Mouse (Mus musculus) limb, embryonic 10.5 days (tissue): ENCODE results near the gene Uhrf1. TPM values are rescaled to one million over a fixed set of nuclear protein-coding genes. Genes with fewer than 3 reads are reported as not detected.

ENCODE experiments used
- DNase-seq: peaks from one replicate; pipeline ENCODE4 v3.0.0-alpha.2; 2017; ENCODE audit warnings: low spot score
- H3K27ac ChIP-seq: fragments of 300-500 bp; sonication (generic); 2 replicates; pipeline ENCODE4 v1.5.1; 2016; ENCODE audit warnings: mild to moderate bottlenecking
- H3K27me3 ChIP-seq: fragments of 300-500 bp; sonication (generic); 2 replicates; pipeline ENCODE4 v1.6.1; 2016; ENCODE audit warnings: low read depth, mild to moderate bottlenecking; ENCODE audit not compliant: poor library complexity, severe bottlenecking
- H3K36me3 ChIP-seq: fragments of 300-500 bp; sonication (generic); 2 replicates; pipeline ENCODE4 v1.6.1; 2016; ENCODE audit warnings: mild to moderate bottlenecking, moderate library complexity
- H3K4me1 ChIP-seq: fragments of 300-500 bp; sonication (generic); 2 replicates; pipeline ENCODE4 v1.6.1; 2016
- H3K4me3 ChIP-seq: fragments of 300-500 bp; sonication (generic); 2 replicates; pipeline ENCODE4 v1.5.1; 2016; ENCODE audit warnings: mild to moderate bottlenecking, moderate library complexity
- H3K9me3 ChIP-seq: fragments of 300-500 bp; sonication (generic); replicated peaks from 2 replicates; pipeline ENCODE4 v1.6.1; 2016; ENCODE audit warnings: mild to moderate bottlenecking
- WGBS: fragments of 180-500 bp; shearing (Covaris S2); methylation state at CpG from one replicate; pipeline ENCODE4 v1.1.7; 2016; 5-methylcytosine and 5-hydroxymethylcytosine counted together
- polyA plus RNA-seq: library from polyadenylated mRNA; unstranded; fragments of >200 nt; fragmentation: Nextera tagmentation; extraction: Ambion mirVana; gene quantifications from 2 replicates; pipeline ENCODE4 v1.2.1, GENCODE M21; 2016

Uhrf1 gene
- polyA plus RNA-seq, 1 experiment from 2014 or later, result 316 TPM

DNA sequence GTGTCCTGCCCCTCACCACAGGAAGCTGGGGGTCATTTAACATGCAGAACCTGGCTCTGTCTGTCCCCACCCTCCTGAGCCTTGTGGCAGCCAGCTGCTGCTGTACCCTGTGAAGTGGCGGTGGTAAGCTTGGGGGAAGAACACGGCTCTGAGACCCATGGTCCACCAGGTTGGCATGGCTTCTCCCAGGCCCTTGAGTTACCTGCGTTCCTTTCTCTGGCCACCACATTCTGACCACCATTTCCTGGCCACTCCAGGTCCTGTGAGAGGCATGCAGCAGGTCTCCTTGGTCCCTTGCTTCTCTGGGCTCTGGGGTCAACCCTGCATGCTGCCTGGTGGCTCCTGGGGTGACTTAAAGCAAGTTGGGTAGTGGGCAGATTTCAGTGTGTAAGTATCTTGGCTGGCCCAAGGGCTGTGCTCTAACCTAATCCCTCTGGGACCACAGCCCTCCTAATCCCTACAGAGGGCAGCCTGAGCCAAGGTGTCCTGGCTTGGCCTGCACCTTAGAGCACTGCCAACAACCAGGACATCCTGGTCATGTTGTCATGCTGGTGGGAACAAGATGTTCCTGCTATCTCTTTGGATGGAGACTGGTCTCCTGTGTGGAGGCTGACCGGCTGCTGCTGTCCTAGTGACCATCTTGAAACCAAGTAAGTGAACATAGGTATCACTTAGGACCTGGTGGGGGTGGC lies 10.4 kb upstream of the Uhrf1 start, which contains the start of gene Plin3:
Gene Plin3 (minus strand): TSS at position 343 of the 692 bp plus-strand sequence.
- H3K9me3 ChIP-seq, result no peaks in the 10 kb centered on the region
- H3K36me3 ChIP-seq, result peaks cover 2% of the 10 kb centered on the region; the same call in 1 of the 2 replicates
- H3K27me3 ChIP-seq, result no peaks in the 10 kb centered on the region
- 93% methylated on average over 4 of the region's 4 CpGs for WGBS
- H3K27ac ChIP-seq, result peak within 1 kb of the TSS; percentile 89
- no peak within 1 kb of the TSS for H3K4me3 ChIP-seq
- peaks cover 50% of the 10 kb centered on the region for H3K4me1 ChIP-seq
- DNase-seq, result no peak

DNA sequence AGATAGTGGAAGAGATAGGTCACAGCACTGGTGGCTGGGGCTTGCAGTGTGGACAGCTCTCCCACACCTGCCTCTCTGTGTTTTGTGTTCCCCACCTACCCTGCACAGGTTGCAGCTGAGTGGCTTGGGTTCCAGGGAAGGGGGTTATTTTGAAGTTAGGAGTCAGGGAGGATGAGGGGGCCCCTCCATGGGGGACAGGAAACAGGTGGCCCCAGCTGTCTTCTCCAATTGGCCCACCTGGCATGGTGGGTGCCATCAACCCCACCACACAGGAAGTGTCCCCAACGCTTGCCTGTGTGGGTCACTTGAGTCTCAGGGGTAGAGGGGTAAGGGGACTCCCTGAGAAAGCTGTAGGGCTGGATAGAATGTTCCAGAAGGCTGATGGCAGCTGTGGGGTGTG lies 9.8 kb upstream of the Uhrf1 start:
- WGBS, result 63% methylated on average over 1 of the region's 1 CpGs
- Histone ChIP-seq H3K27me3 (no peaks in the 10 kb centered on the region), H3K4me1 (peaks cover 44% of the 10 kb centered on the region), H3K27ac (peak overlapping the region; percentile 89; the same call in 1 of the 2 replicates), H3K36me3 (no peaks in the 10 kb centered on the region), H3K9me3 (no peaks in the 10 kb centered on the region), H3K4me3 (no peak overlapping the region)
- no peak for DNase-seq

DNA sequence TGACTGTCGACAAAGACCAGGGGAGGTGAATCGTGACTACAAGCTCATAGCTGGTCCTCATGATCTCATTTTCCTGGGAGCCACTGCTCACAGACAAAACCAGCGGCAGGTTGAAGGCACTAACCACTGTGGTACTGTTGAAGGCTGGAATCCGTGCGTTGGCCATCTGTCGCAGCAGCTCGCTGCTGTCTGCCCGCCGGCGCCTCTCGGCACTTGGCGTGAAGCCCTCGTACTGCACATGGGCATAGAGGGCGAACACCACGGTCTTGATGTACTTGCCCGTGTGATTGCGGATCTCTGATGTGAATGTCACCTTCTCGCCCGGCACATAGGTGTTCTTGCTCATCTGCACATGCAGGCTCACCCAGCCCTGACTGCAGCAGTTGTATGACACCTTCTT lies 8.9 kb upstream of the Uhrf1 start:
- H3K36me3 ChIP-seq, result no peaks in the 10 kb centered on the region
- H3K27ac ChIP-seq, result no peak overlapping the region; the same call in 1 of the 2 replicates
- WGBS, result 88% methylated on average over 19 of the region's 19 CpGs
- peaks cover 34% of the 10 kb centered on the region for H3K4me1 ChIP-seq
- DNase-seq, result no peak
- no peak overlapping the region for H3K4me3 ChIP-seq
- H3K27me3 ChIP-seq, result no peaks in the 10 kb centered on the region
- no peaks in the 10 kb centered on the region for H3K9me3 ChIP-seq

DNA sequence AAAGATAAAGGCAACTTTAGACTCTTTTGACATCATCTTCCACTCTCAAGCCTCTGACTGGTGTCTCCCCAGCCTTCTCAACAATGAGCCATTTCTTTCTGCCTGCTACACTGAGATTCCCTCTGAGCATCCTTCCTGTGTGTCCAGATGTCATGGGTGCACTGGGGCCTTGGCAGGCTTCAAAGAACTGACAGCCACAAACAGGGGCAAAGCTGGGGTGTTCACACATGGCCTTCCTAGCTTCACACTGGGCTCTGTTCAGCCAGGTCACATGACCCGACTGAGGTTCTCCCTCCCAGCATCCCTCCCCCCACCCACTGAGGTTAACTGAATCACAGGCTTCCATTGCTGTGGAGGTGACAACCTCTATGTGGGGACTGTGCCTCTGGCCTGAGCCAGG lies 6.9 kb upstream of the Uhrf1 start:
- 75% methylated on average over 1 of the region's 1 CpGs for WGBS
- no peak overlapping the region for H3K27ac ChIP-seq

DNA sequence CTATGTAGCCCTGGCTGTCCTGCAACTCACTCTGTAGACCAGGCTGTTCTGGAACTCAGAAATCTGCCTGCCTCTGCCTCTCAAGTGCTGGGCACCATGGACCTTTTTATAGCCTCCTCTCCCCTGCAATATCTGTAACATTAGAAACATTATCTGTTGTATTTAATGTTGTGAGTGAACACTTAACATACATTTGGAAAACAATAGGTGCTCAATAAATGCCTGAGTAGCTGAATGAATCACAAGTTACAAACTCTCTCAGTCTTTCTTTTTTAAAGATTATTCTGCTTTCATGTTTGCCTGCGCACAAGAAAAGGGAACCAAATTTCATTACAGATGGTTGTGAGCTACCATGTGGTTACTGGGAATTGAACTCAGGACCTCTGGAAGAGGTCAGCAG lies 4.9 kb upstream of the Uhrf1 start:
- H3K27ac ChIP-seq, result no peak overlapping the region
- 94% methylated on average over 1 of the region's 1 CpGs for WGBS
- DNase-seq, result no peak
- H3K36me3 ChIP-seq, result no peaks in the 10 kb centered on the region
- no peaks in the 10 kb centered on the region for H3K27me3 ChIP-seq
- no peak overlapping the region for H3K4me3 ChIP-seq
- H3K4me1 ChIP-seq, result peaks cover 10% of the 10 kb centered on the region
- no peaks in the 10 kb centered on the region for H3K9me3 ChIP-seq

More for the DNA sequence above, 6.9 kb upstream of the Uhrf1 start:
- no peak for DNase-seq
- Histone ChIP-seq H3K9me3 (no peaks in the 10 kb centered on the region), H3K27me3 (no peaks in the 10 kb centered on the region), H3K4me3 (no peak overlapping the region), H3K4me1 (peaks cover 17% of the 10 kb centered on the region), H3K36me3 (no peaks in the 10 kb centered on the region)

DNA sequence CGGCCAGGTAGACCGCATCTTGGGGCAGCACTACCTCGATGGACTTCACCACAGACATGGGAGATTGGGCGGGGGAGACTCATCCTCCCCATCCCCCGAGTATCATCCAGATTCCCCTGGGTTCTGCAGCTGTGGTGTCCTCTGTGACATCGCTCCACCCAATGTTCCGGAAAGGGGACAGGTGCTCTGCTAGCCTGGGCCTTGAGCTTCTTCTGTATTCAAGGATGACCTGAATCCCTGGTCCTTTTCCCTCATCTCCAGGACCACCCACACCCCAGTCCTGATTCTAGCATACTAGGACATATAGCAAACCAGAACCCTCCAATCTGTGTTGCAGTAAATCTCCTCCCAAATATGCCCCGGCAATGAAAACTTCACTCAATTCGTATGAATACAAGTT lies 2.9 kb upstream of the Uhrf1 start, which contains the start of gene Arrdc5:
Gene Arrdc5 (minus strand): TSS at position 101 of the 400 bp plus-strand sequence.
- Histone ChIP-seq H3K27me3 (no peaks in the 10 kb centered on the region), H3K27ac (no peak within 1 kb of the TSS), H3K36me3 (peaks cover 7% of the 10 kb centered on the region), H3K4me1 (peaks cover 20% of the 10 kb centered on the region), H3K9me3 (no peaks in the 10 kb centered on the region), H3K4me3 (no peak within 1 kb of the TSS)
- 90% methylated on average over 9 of the region's 9 CpGs for WGBS
- DNase-seq, result no peak

DNA sequence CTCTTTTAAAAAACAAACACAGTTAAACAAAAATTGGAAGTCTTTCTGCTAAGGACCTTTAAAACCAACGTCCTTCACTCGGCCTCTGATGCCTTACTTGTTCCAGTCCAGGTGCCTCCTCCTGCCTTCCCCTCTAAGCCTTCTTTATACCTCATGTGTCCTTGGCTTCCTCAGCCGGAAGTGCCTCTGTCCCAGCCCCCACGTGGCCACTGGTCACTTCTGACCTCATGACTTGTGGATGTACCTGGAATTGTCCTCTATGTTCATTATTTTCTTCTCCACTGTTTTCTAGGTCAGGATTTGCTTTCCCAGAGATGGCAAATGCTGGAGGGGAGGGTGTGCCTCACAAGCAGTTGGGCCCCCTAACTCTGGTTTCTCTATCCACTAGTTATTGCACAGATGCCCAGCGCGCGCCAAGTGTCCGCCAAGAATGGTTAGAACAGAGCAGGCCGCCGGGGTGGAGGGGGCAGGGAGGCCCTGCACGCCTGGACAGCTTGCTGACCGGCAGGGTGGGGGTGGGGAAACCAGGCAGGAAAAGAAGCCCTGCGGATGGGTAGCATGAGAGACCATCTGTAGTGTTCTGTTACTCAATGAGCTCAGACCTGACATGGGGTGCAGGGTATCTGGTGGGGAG lies 641 bp upstream of the Uhrf1 start:
- Histone ChIP-seq H3K27ac (peak overlapping the region; percentile 97), H3K4me1 (peaks cover 42% of the 10 kb centered on the region), H3K27me3 (no peaks in the 10 kb centered on the region), H3K36me3 (peaks cover 30% of the 10 kb centered on the region), H3K9me3 (no peaks in the 10 kb centered on the region), H3K4me3 (peak overlapping the region; percentile 83)
- DNase-seq, result peak; percentile 71
- WGBS, result 34% methylated on average over 13 of the region's 13 CpGs

DNA sequence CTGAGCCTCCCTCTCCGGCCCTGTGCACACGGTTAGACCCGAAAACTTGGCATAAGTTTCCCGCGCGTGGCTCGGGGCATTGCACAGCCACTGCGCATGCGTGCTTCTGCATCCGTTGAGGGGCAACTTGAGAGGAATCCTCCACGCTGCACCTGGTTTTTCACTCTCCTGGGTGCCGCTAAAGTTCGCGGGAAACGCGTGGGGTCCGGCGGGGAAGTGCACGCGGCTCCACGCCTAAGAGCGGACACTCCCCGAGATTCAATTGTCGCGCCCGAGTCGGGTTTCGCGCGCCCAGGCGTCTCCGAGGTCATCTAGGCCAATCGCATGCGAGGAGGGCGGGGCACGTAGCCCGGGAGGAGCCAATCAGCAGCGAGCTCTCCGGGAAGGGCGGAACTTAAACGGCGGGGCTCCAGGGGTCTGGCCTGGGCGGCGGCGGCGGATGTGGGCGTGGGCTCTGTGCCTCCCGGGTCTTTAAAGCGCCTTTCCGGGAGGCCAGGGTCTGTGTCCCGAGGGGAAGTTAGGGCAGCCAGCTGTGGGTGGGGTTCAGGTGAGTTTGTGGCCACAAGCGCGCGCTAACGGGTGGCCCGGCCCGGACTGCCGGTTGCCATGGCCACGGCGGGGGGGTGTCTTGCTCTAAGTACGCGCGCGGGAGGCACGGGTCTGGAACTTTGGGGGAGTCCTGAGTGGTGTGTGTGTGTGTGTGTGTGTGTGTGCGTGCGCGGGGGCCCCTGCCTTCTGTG lies 896 bp downstream of the Uhrf1 start:
- H3K27me3 ChIP-seq, result no peaks in the 10 kb centered on the region
- peak overlapping the region; percentile 83 for H3K4me3 ChIP-seq
- under 1% methylated on average over 68 of the region's 68 CpGs for WGBS
- no peaks in the 10 kb centered on the region for H3K9me3 ChIP-seq
- peaks cover 45% of the 10 kb centered on the region for H3K36me3 ChIP-seq
- peak overlapping the region; percentile 97 for H3K27ac ChIP-seq
- peaks cover 50% of the 10 kb centered on the region for H3K4me1 ChIP-seq
- peak; percentile 97 for DNase-seq

DNA sequence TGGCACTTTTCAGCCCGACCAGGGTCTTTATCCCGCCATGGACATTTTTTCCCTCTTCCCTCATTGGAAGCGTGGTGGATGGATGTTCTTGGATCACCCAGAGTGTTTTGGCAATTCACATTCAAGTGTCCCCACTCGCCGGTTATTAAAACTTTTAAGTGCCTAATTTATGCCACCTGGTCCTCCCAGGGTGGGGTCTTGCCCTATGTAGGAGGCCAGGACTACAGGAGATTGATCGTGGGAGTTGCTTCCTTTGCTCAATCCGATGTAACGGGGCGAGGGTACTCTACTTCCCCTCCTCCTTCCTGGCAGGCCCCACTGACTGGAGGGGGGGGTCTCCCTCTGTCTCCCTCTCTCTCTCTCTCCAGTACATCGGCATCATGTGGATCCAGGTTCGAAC lies 1.6 kb downstream of the Uhrf1 start:
- DNase-seq, result peak; percentile 48
- 10% methylated on average over 11 of the region's 11 CpGs for WGBS
- Histone ChIP-seq H3K27ac (peak overlapping the region; percentile 97), H3K4me3 (peak overlapping the region; percentile 83), H3K36me3 (peaks cover 52% of the 10 kb centered on the region), H3K27me3 (no peaks in the 10 kb centered on the region), H3K9me3 (no peaks in the 10 kb centered on the region), H3K4me1 (peaks cover 50% of the 10 kb centered on the region)

DNA sequence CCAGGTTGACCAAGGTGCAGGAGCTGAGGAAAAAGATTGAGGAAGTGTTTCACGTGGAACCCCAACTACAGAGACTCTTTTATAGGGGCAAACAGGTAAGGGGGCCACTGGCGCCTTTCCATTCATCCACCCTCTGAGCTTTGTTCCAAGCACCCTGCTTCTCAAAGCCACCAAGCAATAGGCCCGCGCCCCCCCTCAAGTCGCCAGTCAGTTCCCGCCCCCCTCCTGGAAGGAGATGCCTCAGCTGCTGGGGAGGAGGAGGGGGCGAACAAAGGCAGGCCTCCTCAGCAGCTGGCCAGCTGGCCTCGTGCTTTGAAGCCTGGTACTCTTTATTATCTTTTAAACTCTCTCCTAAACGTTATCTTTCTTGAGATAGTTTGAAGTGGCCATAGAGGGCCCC lies 2.0 kb downstream of the Uhrf1 start:
- DNase-seq, result no peak
- peak overlapping the region; percentile 83 for H3K4me3 ChIP-seq
- peaks cover 56% of the 10 kb centered on the region for H3K36me3 ChIP-seq
- no peaks in the 10 kb centered on the region for H3K9me3 ChIP-seq
- WGBS, result 37% methylated on average over 9 of the region's 9 CpGs
- H3K27me3 ChIP-seq, result no peaks in the 10 kb centered on the region
- H3K27ac ChIP-seq, result peak overlapping the region; percentile 97
- peaks cover 50% of the 10 kb centered on the region for H3K4me1 ChIP-seq

DNA sequence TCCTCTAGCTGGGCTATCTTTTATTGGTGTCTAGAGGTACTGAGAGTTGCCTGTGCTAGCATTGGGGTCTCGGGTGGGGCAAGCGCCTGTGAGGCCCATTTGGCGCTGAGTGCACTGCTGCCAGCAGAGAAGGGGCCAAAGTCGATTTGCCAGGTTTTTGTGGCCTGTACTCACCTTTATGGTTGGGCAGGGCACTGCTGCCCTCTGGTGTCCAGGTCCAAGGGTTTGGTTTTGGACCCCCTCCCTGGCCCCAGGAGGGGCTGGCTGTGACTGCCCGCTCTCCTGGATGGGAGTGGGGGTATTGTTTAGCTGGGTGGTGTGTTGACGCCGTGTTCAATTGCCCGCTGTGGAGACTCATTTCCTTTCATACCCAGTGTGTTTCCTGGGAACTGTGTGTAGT lies 2.7 kb downstream of the Uhrf1 start:
- Histone ChIP-seq H3K36me3 (peaks cover 63% of the 10 kb centered on the region), H3K4me1 (peaks cover 50% of the 10 kb centered on the region), H3K27ac (peak overlapping the region; percentile 97), H3K27me3 (no peaks in the 10 kb centered on the region), H3K4me3 (peak overlapping the region; percentile 83), H3K9me3 (no peaks in the 10 kb centered on the region)
- no peak for DNase-seq
- WGBS, result 75% methylated on average over 8 of the region's 8 CpGs

DNA sequence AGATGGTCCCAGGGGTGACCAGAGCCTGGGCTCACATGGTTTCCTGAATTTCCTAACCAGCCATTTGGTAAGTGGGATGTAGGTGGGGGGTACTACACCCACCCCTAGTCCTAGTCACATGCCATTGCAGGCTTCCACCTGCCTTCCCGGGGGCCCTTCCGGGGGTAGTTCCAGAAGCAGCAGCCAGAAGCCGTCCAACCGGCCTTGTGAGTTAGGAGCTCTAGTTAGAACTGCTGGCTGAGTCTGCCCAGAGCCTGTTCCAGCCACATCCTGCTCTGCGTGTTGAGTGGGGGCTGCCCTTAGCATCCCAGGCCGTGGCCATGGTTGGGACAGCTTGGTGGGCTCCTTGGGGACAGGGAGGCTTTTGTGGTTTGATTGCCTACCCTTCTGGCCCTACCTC lies 5.0 kb downstream of the Uhrf1 start:
- 81% methylated on average over 6 of the region's 6 CpGs for WGBS
- Histone ChIP-seq H3K4me1 (peaks cover 40% of the 10 kb centered on the region), H3K27ac (no peak overlapping the region; the same call in 1 of the 2 replicates), H3K27me3 (no peaks in the 10 kb centered on the region), H3K36me3 (peaks cover 86% of the 10 kb centered on the region), H3K9me3 (no peaks in the 10 kb centered on the region), H3K4me3 (0 out of 2 replicates have a peak overlapping the region, but pooled peaks have one; percentile 6)
- DNase-seq, result peak; percentile 54
